In the genomic region with DNA sequence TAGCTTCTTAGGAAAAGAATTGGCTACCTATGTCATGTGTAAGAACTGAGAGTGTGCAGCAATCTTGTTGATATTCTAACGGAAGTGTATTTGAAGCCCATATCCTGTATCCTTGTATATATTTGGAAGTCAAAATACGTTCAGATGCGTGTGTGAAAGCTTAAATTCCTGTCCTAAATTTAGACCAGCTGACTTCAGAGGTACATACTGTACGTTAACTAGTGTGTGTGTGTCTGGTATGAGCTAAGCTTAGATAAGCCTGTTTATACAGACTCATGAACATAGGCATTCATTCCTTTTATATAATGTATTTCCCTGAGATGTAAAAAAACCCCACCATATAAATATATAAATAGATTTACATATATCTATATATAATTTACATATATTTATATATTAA, we compare ENCODE assay signal across 24 mouse cellular contexts.
A peak's percentile ranks its signal among the peaks of the same experiment; 100 is the strongest.
DNase-seq lines count a peak whose midpoint lies in the region; ATAC-seq and TF ChIP-seq lines count a peak whose summit lies in the region.
"Had no signal": no experiment of that assay in that cellular context is flagged by ENCODE, and none has a peak within 500 bp of the region (broad histone marks: within the 10 kb centered on the region; RNA-seq: fewer than 3 reads in every experiment).

No protein-coding gene starts in this region.

- no peak for ATAC-seq in heart, embryonic 14.5 days (ENCODE audit: insufficient number of reproducible peaks, insufficient read depth, low FRiP score, low read depth)
- ATAC-seq in heart, postnatal 0 days (ENCODE audit: insufficient read depth, low read depth), result peak; percentile 81
- ATAC-seq in kidney, postnatal 0 days (replicated peaks; ENCODE audit: low FRiP score, low read depth), result no peak
- ATAC-seq in stomach, embryonic 14.5 days (ENCODE audit: insufficient number of reproducible peaks, insufficient read depth, low FRiP score, low read depth), result no peak
- ATAC-seq in stomach, postnatal 0 days (ENCODE audit: low FRiP score, low TSS enrichment), result no peak
- ATAC-seq: CD4-positive, CD25-positive, alpha-beta regulatory T cell, adult 4 months; forebrain, embryonic 14.5 days; forebrain, postnatal 0 days had no signal

- H3K4me2 ChIP-seq in heart, embryonic 14.5 days (ENCODE audit: low read length), result peak overlapping the region; percentile 18; the same call in 1 of the 2 replicates
- no peak overlapping the region for H3K4me2 ChIP-seq in heart, postnatal 0 days (ENCODE audit: low read depth, low read length)
- H3K4me2 ChIP-seq in kidney, postnatal 0 days (ENCODE audit: low read length), result 0 out of 2 replicates have a peak overlapping the region, but pooled peaks have one; percentile 3
- no peak overlapping the region for H3K4me2 ChIP-seq in stomach, embryonic 14.5 days (replicated peaks; ENCODE audit: low read depth, low read length)
- H3K4me2 ChIP-seq in stomach, postnatal 0 days (replicated peaks; ENCODE audit: low read depth), result no peak overlapping the region
- H3K4me2 ChIP-seq: embryonic facial prominence, embryonic 12.5 days; embryonic facial prominence, embryonic 15.5 days; hindbrain, embryonic 12.5 days; hindbrain, embryonic 15.5 days had no signal

- peak overlapping the region; percentile 65 to 70 for H3K27ac ChIP-seq in heart, embryonic 14.5 days (replicated peaks in 1 of 2; ENCODE audit: control insufficient read depth in 1 of 2, insufficient read depth in 1 of 2, low read depth in 2 of 2, low read length in 2 of 2)
- H3K27ac ChIP-seq in heart, postnatal 0 days (ENCODE audit: low read depth), result peak overlapping the region; percentile 71
- no peak overlapping the region for H3K27ac ChIP-seq in kidney, postnatal 0 days
- H3K27ac ChIP-seq in stomach, embryonic 14.5 days (ENCODE audit: low read length), result peak overlapping the region; percentile 33; the same call in 1 of the 2 replicates
- H3K27ac ChIP-seq in stomach, postnatal 0 days (replicated peaks), result no peak overlapping the region
- H3K27ac ChIP-seq: embryonic facial prominence, embryonic 12.5 days; embryonic facial prominence, embryonic 15.5 days; hindbrain, embryonic 12.5 days; hindbrain, embryonic 15.5 days had no signal

- intact Hi-C loops in heart, postnatal 14 days (cut with DNase I), result no loop called here

- H3K9ac ChIP-seq in heart, embryonic 14.5 days (ENCODE audit: low read length), result no peak overlapping the region
- H3K9ac ChIP-seq in heart, postnatal 0 days (replicated peaks; ENCODE audit: low read depth, low read length), result no peak overlapping the region
- no peak overlapping the region for H3K9ac ChIP-seq in kidney, postnatal 0 days (ENCODE audit: low read depth, low read length)
- no peak overlapping the region for H3K9ac ChIP-seq in stomach, embryonic 14.5 days (replicated peaks; ENCODE audit: low read depth, low read length)
- no peak overlapping the region for H3K9ac ChIP-seq in stomach, postnatal 0 days (ENCODE audit: low read length)
- H3K9ac ChIP-seq: embryonic facial prominence, embryonic 12.5 days; embryonic facial prominence, embryonic 15.5 days; forebrain, postnatal 0 days; hindbrain, embryonic 12.5 days; hindbrain, embryonic 15.5 days had no signal

- H3K4me3 ChIP-seq in heart, embryonic 14.5 days (ENCODE audit: control insufficient read depth in 1 of 2, insufficient read depth in 1 of 2, low read depth in 1 of 2, low read length in 2 of 2), result no peak overlapping the region
- H3K4me3 ChIP-seq in heart, postnatal 0 days (ENCODE audit: low read depth, low read length), result no peak overlapping the region
- H3K4me3 ChIP-seq in kidney, postnatal 0 days (replicated peaks; ENCODE audit: low read depth, low read length), result no peak overlapping the region
- no peak overlapping the region for H3K4me3 ChIP-seq in stomach, embryonic 14.5 days (ENCODE audit: low read depth, low read length)
- H3K4me3 ChIP-seq in stomach, postnatal 0 days (ENCODE audit: low read depth, low read length), result no peak overlapping the region
- H3K4me3 ChIP-seq: embryonic facial prominence, embryonic 12.5 days; embryonic facial prominence, embryonic 15.5 days; hindbrain, embryonic 12.5 days; hindbrain, embryonic 15.5 days had no signal

- 11% methylated on average over 4 of the region's 4 CpGs for WGBS in heart, embryonic 14.5 days
- 10% methylated on average over 4 of the region's 4 CpGs for WGBS in heart, postnatal 0 days
- WGBS in kidney, postnatal 0 days, result 62% methylated on average over 4 of the region's 4 CpGs
- WGBS in stomach, embryonic 14.5 days, result 36% methylated on average over 4 of the region's 4 CpGs
- WGBS in stomach, postnatal 0 days, result 26% methylated on average over 4 of the region's 4 CpGs

- no peaks in the 10 kb centered on the region for H3K36me3 ChIP-seq in heart, embryonic 14.5 days (ENCODE audit: control insufficient read depth, insufficient read depth, low read length)
- no peaks in the 10 kb centered on the region for H3K36me3 ChIP-seq in heart, postnatal 0 days (replicated peaks; ENCODE audit: control insufficient read depth, insufficient read depth, low read length)
- no peaks in the 10 kb centered on the region for H3K36me3 ChIP-seq in kidney, postnatal 0 days (ENCODE audit: insufficient read depth, low read length)
- H3K36me3 ChIP-seq in stomach, embryonic 14.5 days (ENCODE audit: control insufficient read depth, insufficient read depth, low read length), result no peaks in the 10 kb centered on the region
- H3K36me3 ChIP-seq in stomach, postnatal 0 days (ENCODE audit: control insufficient read depth, insufficient read depth, low read length), result no peaks in the 10 kb centered on the region
- H3K36me3 ChIP-seq: embryonic facial prominence, embryonic 12.5 days; embryonic facial prominence, embryonic 15.5 days; hindbrain, embryonic 12.5 days; hindbrain, embryonic 15.5 days had no signal

- no peak for TF ChIP-seq CTCF in heart, postnatal 0 days (IDR thresholded peaks at IDR 0.05; ENCODE audit: low read depth)
- no peak for TF ChIP-seq CTCF in kidney, postnatal 0 days (IDR thresholded peaks at IDR 0.05; ENCODE audit: low read depth)
- no peak for TF ChIP-seq CTCF in stomach, postnatal 0 days (IDR thresholded peaks at IDR 0.05; ENCODE audit: low read depth)

- H3K27me3 ChIP-seq in heart, embryonic 14.5 days (ENCODE audit: control insufficient read depth, insufficient read depth, low read length), result no peaks in the 10 kb centered on the region
- H3K27me3 ChIP-seq in heart, postnatal 0 days (ENCODE audit: control insufficient read depth, insufficient read depth, low read length), result no peaks in the 10 kb centered on the region
- H3K27me3 ChIP-seq in kidney, postnatal 0 days (ENCODE audit: insufficient read depth, low read length), result no peaks in the 10 kb centered on the region
- no peaks in the 10 kb centered on the region for H3K27me3 ChIP-seq in stomach, embryonic 14.5 days (ENCODE audit: control insufficient read depth, insufficient read depth, low read length)
- H3K27me3 ChIP-seq in stomach, postnatal 0 days (ENCODE audit: control insufficient read depth, insufficient read depth, low read length), result no peaks in the 10 kb centered on the region
- H3K27me3 ChIP-seq: embryonic facial prominence, embryonic 12.5 days; embryonic facial prominence, embryonic 15.5 days; hindbrain, embryonic 12.5 days; hindbrain, embryonic 15.5 days had no signal

- no peak for DNase-seq in heart, adult 8-10 months (ENCODE audit: low spot score)
- DNase-seq in heart, postnatal 0 days (ENCODE audit: low spot score), result peak; percentile 51
- DNase-seq in heart, postnatal 14 days, result no peak
- no peak for DNase-seq in kidney, postnatal 0 days (ENCODE audit: low spot score)
- no peak for DNase-seq in kidney, adult 18-20 months
- DNase-seq in stomach, postnatal 0 days (ENCODE audit: low spot score), result no peak
- DNase-seq: adrenal gland, adult 2 months; adrenal gland, postnatal 14 days; cerebellum, adult 11 months; cerebellum, adult 2 months; cerebellum, adult 9-11 months; cerebellum, postnatal 25 days; forebrain, postnatal 0 days; gastrocnemius, postnatal 10 days; gastrocnemius, postnatal 36 days; heart, postnatal 10 days had no signal

- H3K9me3 ChIP-seq in heart, embryonic 14.5 days (ENCODE audit: control insufficient read depth, low read length), result no peaks in the 10 kb centered on the region
- no peaks in the 10 kb centered on the region for H3K9me3 ChIP-seq in heart, postnatal 0 days (replicated peaks; ENCODE audit: control insufficient read depth, low read length)
- H3K9me3 ChIP-seq in kidney, postnatal 0 days (replicated peaks; ENCODE audit: low read length), result no peaks in the 10 kb centered on the region
- no peaks in the 10 kb centered on the region for H3K9me3 ChIP-seq in stomach, embryonic 14.5 days (ENCODE audit: control insufficient read depth, low read depth, low read length)
- H3K9me3 ChIP-seq in stomach, postnatal 0 days (ENCODE audit: control insufficient read depth, low read length), result no peaks in the 10 kb centered on the region
- H3K9me3 ChIP-seq: embryonic facial prominence, embryonic 12.5 days; embryonic facial prominence, embryonic 15.5 days; hindbrain, embryonic 12.5 days; hindbrain, embryonic 15.5 days had no signal

- H3K4me1 ChIP-seq in heart, embryonic 14.5 days (ENCODE audit: control insufficient read depth in 2 of 2, insufficient read depth in 2 of 2, low read length in 2 of 2), result peaks cover 5 to 18% of the 10 kb centered on the region in 2 experiments
- H3K4me1 ChIP-seq in heart, postnatal 0 days (ENCODE audit: control insufficient read depth, insufficient read depth), result peaks cover 11% of the 10 kb centered on the region
- no peaks in the 10 kb centered on the region; the same call in 1 of the 2 replicates for H3K4me1 ChIP-seq in kidney, postnatal 0 days (replicated peaks; ENCODE audit: insufficient read depth, low read length)
- peaks cover 8% of the 10 kb centered on the region; the same call in 1 of the 2 replicates for H3K4me1 ChIP-seq in stomach, embryonic 14.5 days (ENCODE audit: control insufficient read depth, insufficient read depth, low read length)
- no peaks in the 10 kb centered on the region for H3K4me1 ChIP-seq in stomach, postnatal 0 days (replicated peaks; ENCODE audit: control insufficient read depth, insufficient read depth)
- H3K4me1 ChIP-seq: hindbrain, embryonic 15.5 days had no signal

- 0 out of 2 replicates have a peak, but pooled peaks have one; percentile 28 for TF ChIP-seq EP300 in heart, postnatal 0 days (IDR thresholded peaks at IDR 0.05; ENCODE audit: low read depth)
- TF ChIP-seq EP300 in stomach, postnatal 0 days (optimal IDR thresholded peaks at IDR 0.05), result no peak

Comparison
In these comparisons a context has a peak if more than half of its experiments do, and no peak if none do; other contexts are left out.
1. H3K27ac ChIP-seq: peak in heart, embryonic 14.5 days (2 of 2), heart, postnatal 0 days (single experiment) and stomach, embryonic 14.5 days (single experiment); none in kidney, postnatal 0 days (single experiment) and stomach, postnatal 0 days (single experiment).
2. H3K4me2 ChIP-seq: peak in heart, embryonic 14.5 days (single experiment) and kidney, postnatal 0 days (single experiment); none in heart, postnatal 0 days (single experiment), stomach, embryonic 14.5 days (single experiment) and stomach, postnatal 0 days (single experiment).